Mouse (Mus musculus): ENCODE results near the gene Slc6a11.

Slc6a11 gene

DNA sequence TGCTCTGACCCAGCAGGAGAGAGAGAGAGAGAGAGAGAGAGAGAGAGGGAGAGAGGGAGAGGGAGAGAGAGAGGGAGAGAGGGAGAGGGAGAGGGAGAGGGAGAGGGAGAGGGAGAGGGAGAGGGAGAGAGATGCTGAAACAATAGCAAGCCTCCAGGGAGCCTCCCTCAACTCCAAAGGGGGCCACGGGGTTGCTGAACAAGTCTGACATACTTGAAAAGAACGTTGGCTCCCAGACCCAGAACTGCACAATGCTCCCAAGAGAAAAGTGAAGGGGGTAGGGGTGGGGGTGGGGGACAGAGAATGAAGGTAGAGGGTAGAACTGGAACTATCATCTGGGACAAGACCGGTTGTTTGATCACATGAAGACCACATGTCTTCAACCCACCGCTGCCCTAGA lies 136.9 kb downstream of the Slc6a11 start:
- no peak for DNase-seq

DNA sequence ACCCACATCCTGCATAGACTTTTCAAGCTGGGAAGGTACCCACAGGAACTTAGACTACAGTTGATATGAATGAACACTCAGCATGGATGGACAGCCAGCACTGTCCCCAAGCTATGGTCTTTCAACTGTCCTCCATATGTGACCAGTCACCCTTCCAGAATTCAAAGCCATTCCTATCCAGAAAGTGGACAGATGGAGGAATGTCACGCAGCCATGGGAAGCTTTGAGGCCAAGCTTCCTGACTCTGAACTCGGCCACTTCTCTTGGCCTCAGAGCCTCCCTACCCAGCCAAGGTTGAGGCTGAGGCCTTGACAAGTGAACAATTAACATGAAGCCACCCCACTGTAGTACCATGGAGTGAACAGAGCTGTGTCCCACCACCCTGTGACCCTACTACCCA lies 138.5 kb downstream of the Slc6a11 start:
- DNase-seq, result no peak

DNA sequence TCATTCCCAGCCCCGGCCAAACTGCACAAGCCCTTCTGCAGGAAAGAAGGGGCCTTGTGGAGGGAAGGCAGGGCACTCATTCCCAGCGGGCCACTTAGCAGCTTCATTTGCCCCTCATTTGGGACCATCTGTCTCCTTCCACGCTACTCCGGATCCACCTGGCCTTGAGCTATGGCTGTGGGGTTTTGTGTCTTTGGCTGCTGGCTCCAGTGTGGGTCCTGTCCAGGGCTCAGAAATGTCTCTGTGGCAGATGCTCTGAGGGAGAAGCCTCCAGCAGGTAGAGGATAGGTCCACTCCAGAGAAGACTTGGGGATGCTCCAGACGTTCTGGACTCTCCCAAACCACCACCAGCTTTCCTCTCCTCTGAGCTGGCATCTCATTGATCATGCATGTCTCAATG lies 139.8 kb downstream of the Slc6a11 start:
- no peak for DNase-seq

DNA sequence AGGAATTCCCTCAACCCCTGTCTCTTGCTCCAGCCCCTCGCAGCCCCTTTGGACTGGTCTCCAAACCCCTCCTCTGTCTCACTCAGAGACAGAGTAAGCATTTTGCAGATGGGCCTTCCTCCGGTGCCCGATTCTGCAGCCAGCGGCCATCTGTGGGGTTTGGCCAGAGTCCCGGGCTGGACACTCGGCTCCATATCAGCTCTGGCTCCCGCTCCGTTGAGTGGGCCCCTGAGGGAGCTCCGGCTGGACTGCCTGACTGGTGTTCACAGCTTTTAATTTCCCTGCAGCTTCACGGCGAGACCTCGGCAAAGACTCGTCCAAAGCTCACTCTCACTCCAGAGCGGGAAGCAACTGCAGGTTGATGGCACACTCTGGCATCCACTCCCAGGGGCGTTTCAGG lies 141.2 kb downstream of the Slc6a11 start:
- DNase-seq, result no peak

DNA sequence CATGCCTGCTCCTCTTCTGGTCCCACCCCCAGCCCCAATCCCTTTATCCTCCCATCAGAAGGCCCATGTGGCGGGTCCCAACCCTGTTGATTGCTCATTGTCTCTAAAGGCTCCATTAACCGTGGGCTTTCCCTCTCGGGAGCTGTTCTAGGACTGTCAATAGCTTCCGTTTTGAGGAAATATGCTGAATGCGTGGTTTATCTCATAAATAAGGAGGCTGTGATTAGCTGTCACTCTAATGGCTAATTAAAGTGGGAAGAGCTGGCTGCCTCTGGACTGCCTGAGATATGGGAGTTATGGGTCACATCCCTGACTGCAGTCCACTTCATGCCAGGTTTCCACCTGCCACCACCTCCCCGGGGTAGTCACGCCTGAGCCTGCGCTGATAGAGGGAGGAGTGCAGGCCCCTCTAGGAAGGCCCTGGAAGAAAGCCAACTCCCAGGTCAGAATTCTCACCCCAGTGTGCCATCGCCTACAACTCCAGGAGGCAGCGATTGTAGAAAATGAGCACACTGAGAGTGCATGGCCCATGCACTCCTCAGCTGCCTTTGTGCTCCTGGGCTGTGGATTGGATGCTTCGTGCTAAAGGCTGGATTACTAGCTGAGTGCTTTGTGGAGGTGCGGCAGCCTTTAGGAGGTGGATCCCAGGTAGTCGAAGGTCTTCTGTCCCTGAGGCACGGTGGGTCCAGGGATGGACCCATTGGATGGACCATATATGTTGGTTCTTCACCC lies 143.1 kb downstream of the Slc6a11 start:
- no peak for DNase-seq

DNA sequence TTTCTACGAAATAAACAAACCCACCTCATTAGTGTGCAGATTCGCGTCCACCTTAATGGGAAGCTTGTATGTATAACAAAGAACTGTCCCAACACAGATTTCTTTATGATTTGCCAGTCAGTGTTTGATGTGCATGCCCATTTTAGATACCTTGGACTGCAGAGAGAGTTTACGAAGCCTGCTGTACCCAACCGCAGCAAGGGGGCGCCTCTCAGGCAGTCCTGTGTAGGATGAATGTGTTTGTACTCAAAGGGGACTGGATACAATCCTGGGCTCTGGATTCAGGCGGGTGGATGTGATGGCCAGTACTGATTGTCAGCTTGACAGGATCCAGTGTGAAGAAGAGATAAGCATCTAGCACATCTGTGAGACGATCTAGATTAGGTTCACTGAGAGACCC lies 144.8 kb downstream of the Slc6a11 start:
- no peak for DNase-seq

DNA sequence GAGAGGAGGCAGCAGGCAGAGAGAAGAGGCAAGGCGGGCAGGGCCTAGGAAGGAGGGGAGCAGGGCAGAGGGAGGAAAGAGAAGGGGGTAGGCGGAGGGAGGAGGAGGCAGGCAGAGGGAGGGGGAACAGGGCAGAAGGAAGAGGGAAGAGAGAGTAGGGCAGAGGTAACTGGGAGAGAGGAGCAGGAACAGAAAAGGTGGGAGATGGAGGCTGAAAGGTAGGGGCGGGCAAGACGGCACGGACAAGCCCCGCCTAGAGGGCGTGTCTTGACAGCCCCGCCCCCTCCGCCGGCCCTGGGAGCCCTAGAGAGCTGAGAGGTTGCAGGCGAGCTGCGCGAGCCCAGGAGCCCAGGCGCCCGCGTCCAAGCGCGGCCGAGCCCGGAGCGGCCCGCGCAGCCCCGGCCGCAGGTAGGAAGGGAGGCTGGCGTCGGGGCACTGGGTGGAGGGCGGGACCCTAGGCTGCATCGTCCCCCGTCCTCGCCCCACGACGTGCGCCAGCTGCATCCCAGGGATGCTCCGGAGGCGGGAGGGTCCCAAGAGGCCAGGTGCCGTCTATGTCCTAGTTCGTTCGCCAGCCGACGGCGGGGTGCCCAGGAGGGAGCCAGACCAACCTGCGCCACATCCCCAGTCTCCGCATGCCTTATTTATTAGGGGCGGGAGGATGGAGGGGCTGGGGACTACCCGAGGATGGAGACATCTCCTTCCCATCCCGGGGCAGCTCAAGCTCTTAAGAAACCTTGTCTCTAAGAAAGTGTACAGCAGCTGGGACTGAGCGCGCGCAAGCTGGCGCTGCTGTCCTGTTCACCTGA lies 151.6 kb downstream of the Slc6a11 start, which contains the start of gene Slc6a1:
Gene Slc6a1, plus strand, starts transcription at position 167 of the 809 bp plus-strand sequence.
- peak; percentile 6 to 19 for DNase-seq

DNA sequence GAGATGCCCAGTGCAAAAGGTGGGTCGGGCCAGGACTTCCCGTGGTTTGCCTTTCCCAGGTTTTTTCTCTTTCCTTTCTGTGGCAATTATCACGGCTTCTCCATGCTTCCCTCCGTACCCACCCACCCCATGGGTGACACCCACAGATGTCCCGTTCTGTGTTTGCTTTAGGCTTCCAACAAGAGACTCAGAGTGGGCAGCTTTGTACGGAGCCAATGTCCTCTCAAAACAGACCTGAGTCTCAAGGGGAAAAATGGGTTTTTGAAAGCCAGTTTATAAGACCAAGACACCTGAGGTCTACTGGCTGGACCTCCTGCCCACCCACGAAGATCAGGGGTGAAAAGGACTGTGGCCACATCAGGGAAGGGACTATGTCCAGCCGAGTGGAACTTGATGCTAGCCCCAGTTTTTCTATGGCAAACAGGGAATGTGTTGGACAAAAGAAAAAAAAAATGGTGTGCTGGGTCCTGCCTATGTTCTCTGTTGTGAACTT lies 152.3 kb downstream of the Slc6a11 start:
- no peak for DNase-seq

DNA sequence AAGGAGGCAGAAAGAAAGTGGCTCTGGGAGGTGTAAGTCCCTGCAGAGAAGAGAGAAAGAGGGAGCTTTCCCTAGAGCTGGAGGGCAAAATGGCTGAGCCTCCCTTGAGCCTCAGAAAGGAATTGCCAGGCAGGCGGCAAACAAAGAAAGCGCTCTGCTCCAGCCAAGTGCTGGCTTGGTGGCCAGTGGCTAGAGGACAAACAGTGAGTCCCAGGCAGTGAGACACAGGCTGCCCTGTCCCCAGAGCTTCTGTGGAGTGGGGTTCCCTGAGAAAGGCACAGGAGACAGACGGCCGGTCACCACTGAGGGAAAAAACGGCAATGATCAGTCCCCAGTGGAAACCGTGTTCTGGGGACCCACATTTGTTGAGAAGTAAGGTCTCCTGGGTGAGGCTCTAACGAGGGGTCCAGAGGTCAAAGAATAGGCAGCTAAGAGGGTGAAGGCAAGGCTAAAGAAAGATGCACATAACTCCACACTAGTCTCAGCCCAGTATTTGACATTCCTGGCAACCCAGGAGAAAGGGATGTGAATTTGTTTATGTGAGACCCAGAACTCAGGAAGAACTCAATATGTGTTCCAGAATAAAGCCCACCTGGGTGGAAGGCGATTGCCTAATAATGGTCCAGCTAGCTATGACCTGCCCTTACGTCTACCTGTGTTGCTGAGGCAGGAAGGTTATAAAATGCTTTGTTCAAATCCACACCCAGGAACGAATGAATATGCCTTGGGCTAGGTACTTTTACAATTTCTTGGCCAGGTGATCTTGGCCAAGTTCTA lies 153.1 kb downstream of the Slc6a11 start:
- no peak for DNase-seq

DNA sequence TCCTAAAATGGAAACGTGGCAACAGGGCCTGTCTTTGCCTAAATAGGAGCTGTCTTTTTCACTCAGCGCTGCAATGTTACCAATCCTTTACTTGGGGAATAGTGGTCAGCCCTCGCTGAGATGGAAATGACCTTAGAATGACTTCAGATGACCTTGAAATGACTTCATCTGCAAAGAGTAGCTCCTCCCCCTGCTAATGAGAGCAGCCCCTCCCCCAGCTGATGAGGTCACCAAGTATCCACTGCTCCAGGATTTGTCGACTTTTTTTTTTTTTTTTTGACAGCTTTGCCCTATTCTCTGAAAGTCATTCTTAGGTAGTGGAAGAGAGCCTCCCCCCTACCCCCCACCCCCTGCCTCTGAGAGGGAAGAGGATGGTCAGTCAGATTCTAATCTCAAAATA lies 154.4 kb downstream of the Slc6a11 start:
- no peak for DNase-seq

DNA sequence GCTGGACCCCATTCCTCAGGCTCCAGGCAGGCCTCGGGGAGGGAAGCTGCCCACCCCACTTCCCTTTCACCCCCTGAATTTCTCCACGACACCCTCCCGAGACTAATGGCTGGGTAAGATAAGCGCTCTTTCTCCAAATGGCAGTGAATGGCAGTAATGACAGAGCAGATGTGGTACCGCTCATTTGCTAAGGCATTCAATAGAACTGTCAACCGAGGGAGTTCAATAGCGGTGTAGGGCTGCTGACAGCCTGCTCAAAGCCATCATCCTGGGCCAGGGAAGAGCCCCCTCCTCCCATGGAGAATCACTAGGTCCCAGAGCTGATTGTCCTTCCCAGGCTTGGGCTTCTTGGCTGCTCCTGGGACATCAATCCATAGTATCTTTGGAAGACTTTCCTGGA lies 158.1 kb downstream of the Slc6a11 start:
- DNase-seq, result no peak

DNA sequence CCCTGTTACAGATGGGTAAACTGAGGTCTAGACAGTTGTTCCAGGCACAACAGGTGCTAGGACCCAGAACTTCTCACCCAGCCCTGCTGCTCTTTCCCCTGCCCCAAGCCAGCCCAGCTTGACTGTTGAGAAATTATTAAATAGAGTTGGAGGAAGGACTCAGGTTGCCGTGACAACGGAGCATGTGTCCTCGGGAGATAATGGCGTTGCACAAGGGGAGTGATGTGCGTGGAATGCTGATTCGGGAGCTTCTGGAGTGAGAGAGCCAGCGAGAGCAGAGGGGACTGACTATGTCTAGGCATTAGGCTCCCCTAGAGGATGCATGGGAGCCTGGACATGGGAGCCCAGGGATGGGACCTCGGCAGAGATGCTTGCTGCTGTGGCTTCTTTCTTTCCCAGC lies 159.1 kb downstream of the Slc6a11 start:
- no peak for DNase-seq

DNA sequence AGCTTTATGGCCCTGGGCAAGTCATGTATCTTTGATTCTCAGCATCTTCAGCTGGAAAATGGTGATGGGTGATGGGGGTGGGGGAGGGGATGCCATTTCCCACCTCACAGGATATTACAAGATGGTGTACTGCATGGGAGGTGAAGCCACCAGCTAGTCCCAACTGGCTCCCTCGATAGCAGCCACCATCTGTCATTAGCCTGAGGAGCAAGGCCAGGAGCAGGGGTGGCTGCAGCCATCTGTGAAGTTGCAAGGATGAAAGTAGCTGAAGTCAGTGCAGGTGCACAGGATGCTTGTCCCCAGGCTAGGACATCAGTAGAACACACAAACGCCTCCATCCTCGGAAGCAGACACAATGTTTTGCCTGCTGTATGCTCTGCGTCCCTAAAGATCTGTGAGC lies 159.9 kb downstream of the Slc6a11 start:
- DNase-seq, result no peak

DNA sequence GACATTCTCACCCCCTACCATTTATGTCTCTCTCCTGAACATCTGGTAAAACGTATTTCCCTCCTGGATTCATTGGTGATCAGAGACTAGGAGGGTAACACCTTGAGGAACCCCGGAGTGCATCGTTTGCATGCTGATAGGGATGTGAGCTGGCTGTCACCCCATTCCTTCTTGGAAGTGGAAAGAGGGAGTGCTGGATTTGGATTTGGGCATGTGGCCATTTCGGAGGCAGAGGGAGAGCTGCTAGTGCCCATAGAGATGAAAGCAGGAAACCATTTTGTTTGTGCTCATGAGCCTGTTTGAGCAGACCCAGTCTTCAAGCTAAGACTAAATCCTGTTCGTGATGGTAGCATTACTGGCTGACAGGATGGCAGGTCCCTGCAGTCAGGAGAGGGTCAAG lies 160.4 kb downstream of the Slc6a11 start:
- DNase-seq, result no peak

DNA sequence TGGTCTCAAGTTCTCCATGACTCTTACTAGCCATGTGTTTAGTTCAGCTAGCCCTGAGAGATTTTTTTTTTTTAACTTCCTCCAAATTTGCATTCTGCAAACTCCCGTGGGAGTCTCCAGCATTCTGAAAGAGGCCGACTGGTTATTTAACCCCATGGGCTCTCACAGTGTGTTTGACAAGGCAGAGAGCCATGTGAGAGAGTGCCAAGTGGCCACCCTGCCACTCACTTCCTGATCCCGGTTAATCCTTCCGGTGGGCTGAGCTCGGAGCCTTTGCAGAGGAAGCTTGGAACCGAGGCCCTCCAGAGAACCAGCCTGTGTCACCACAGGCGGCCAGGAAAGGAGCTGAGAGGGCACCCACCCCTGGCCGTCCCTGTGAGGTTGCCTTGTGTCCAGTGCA lies 162.5 kb downstream of the Slc6a11 start:
- DNase-seq, result no peak

DNA sequence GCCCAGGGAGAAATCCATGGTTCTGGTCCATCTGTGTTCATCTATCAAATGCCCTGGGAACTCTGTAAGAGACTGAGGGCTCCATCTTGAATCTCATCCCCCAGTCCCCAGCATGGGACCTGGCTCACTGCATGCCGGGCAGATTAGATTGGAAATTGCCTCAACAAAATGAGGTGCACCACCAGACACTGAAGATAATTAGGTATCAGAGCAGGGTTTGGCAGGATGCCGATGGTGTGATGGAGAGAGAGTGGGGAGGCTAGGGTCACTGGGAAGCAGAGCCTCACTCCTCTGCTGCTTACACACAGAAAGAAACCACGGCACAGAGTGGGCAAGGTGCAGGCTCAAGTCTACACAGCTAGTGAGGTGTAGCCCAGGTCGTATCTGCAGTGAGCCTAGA lies 164.0 kb downstream of the Slc6a11 start:
- DNase-seq, result no peak

DNA sequence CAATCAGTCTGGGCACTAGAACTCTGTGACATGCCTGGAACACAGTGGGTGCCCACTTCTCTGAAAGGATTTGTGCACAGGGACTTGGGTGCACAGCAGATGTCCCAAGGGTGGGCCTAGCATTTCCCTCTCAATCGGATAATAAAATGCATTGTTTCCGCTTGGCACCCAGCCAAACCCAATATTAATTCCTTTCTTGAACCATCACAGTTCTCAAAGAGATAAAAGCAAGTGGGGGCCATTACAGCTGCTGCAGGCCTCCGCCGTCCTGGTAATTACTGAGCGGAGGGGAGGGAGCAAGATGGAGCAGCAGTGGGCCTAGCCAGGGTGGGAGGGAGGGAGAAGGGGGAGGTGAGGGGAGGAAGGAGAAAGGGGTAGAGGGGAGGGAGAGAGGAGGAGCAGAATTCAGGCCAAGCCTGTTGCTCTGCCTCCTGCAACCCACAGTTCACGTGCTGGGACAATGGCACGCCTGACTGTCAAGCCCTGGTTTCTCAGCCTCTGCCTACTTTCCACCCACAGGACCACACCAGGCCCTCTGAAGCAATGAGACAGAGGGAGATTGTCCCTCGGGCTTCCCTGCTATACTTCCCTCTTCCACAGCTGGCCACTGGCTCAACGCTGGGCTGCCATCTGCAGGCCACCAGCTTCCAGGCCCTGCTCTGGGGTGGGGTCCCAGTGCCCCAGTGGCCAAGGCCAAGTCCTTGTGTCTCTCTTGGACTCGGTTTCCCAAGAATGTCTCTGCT lies 166.4 kb downstream of the Slc6a11 start:
- no peak for DNase-seq

Data from kidney, adult 8-10 months (tissue).